Comparison of ENCODE assay signal across 12 mouse cellular contexts in the genomic region with DNA sequence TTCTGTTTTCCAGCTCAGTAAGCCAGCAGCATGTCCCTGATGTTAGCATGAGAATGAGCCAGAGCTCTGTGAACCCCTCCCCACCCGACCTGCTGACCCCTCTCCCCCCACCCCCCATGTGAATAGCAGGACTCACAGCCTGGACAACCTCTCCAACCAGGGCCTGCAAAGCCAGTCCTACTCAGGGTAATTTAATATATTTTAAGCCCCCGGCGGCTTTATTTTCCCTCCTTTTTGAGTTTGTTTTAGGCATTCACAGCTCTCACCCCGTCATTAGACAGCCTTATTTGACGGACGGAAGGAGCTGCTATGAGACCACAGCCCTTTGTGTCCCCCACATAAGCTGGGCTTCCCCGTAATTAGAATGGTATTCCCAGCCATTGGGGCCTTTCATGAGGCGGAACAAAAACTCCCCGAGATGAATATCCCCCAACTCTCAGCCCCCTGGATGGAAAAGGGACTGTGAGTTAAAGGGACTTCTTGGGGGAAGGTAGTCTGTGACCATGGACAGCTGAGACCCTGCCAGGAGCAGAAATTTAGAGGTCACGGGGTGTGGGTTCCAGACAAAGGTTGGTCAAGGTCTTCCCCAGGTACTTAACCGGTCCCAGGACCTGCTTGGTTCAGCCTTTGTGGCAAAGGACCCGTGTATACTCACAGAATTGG.
DNase-seq lines count a peak whose midpoint lies in the region; ATAC-seq lines count a peak whose summit lies in the region.
"Had no signal": no experiment of that assay in that cellular context is flagged by ENCODE, and none has a peak within 500 bp of the region (broad histone marks: within the 10 kb centered on the region; RNA-seq: fewer than 3 reads in every experiment).

No protein-coding gene starts in this region.

- H3K27ac ChIP-seq in forebrain, embryonic 15.5 days (replicated peaks): peak overlapping the region; percentile 91
- H3K27ac ChIP-seq in hindbrain, embryonic 16.5 days (ENCODE audit: low read depth, low read length): 0 out of 2 replicates have a peak overlapping the region, but pooled peaks have one; percentile 3
- H3K27ac ChIP-seq in neural tube, embryonic 13.5 days (replicated peaks): peak overlapping the region; percentile 71
- H3K27ac ChIP-seq: heart, embryonic 15.5 days; liver, embryonic 13.5 days had no signal

- DNase-seq in embryo, embryonic 10.5 days (ENCODE audit: low spot score): peak; percentile 50
- no peak for DNase-seq in embryo, embryonic 9.5 days (ENCODE audit: extremely low spot score)
- no peak for DNase-seq in B cell, adult 2 months
- no peak for DNase-seq in kidney, postnatal 14 days
- DNase-seq: liver, embryonic 13.5 days; retina, postnatal 1 day had no signal

- peak overlapping the region; percentile 25; the same call in 1 of the 2 replicates for H3K9ac ChIP-seq in forebrain, embryonic 15.5 days (replicated peaks)
- 0 out of 2 replicates have a peak overlapping the region, but pooled peaks have one; percentile 3 for H3K9ac ChIP-seq in hindbrain, embryonic 16.5 days (ENCODE audit: low read depth, low read length)
- peak overlapping the region; percentile 41; the same call in 1 of the 2 replicates for H3K9ac ChIP-seq in neural tube, embryonic 13.5 days
- H3K9ac ChIP-seq: heart, embryonic 15.5 days; liver, embryonic 13.5 days had no signal

- H3K27me3 ChIP-seq in forebrain, embryonic 15.5 days: no peaks in the 10 kb centered on the region
- H3K27me3 ChIP-seq in hindbrain, embryonic 16.5 days (replicated peaks; ENCODE audit: control insufficient read depth, insufficient read depth, low read length): peaks cover 3% of the 10 kb centered on the region; the same call in 1 of the 2 replicates
- H3K27me3 ChIP-seq in neural tube, embryonic 13.5 days: peaks cover 82% of the 10 kb centered on the region

- peaks cover 73% of the 10 kb centered on the region for H3K4me1 ChIP-seq in forebrain, embryonic 15.5 days
- peaks cover 16% of the 10 kb centered on the region for H3K4me1 ChIP-seq in hindbrain, embryonic 16.5 days (ENCODE audit: control insufficient read depth, insufficient read depth, low read depth, low read length)
- peaks cover 53% of the 10 kb centered on the region for H3K4me1 ChIP-seq in neural tube, embryonic 13.5 days (replicated peaks)
- H3K4me1 ChIP-seq: liver, embryonic 13.5 days had no signal

- no peak overlapping the region for H3K4me3 ChIP-seq in forebrain, embryonic 15.5 days
- no peak overlapping the region for H3K4me3 ChIP-seq in hindbrain, embryonic 16.5 days (ENCODE audit: low read length)
- no peak overlapping the region for H3K4me3 ChIP-seq in neural tube, embryonic 13.5 days
- H3K4me3 ChIP-seq: heart, embryonic 15.5 days; liver, embryonic 13.5 days had no signal

- no peak overlapping the region for H3K4me2 ChIP-seq in forebrain, embryonic 15.5 days (replicated peaks)
- no peak overlapping the region for H3K4me2 ChIP-seq in hindbrain, embryonic 16.5 days (ENCODE audit: low read length)
- no peak overlapping the region for H3K4me2 ChIP-seq in neural tube, embryonic 13.5 days
- H3K4me2 ChIP-seq: heart, embryonic 15.5 days; liver, embryonic 13.5 days had no signal

- no peaks in the 10 kb centered on the region for H3K9me3 ChIP-seq in forebrain, embryonic 15.5 days
- no peaks in the 10 kb centered on the region for H3K9me3 ChIP-seq in hindbrain, embryonic 16.5 days (ENCODE audit: control insufficient read depth, low read length)
- no peaks in the 10 kb centered on the region for H3K9me3 ChIP-seq in neural tube, embryonic 13.5 days
- H3K9me3 ChIP-seq: heart, embryonic 15.5 days; liver, embryonic 13.5 days had no signal

- WGBS in forebrain, embryonic 15.5 days: 7% methylated on average over 12 of the region's 12 CpGs
- 24% methylated on average over 12 of the region's 12 CpGs for WGBS in hindbrain, embryonic 16.5 days
- WGBS in neural tube, embryonic 13.5 days: 18% methylated on average over 12 of the region's 12 CpGs

- no peaks in the 10 kb centered on the region for H3K36me3 ChIP-seq in forebrain, embryonic 15.5 days
- no peaks in the 10 kb centered on the region for H3K36me3 ChIP-seq in hindbrain, embryonic 16.5 days (ENCODE audit: control insufficient read depth, insufficient read depth, low read length)
- no peaks in the 10 kb centered on the region for H3K36me3 ChIP-seq in neural tube, embryonic 13.5 days
- H3K36me3 ChIP-seq: heart, embryonic 15.5 days; liver, embryonic 13.5 days had no signal

- peak; percentile 56 for ATAC-seq in forebrain, embryonic 15.5 days (replicated peaks)
- ATAC-seq in hindbrain, embryonic 16.5 days: no peak
- no peak for ATAC-seq in neural tube, embryonic 13.5 days (ENCODE audit: low read depth)
- no peak for ATAC-seq in megakaryocyte progenitor cell, adult 5-6 weeks (replicated peaks; ENCODE audit: poor library complexity)
- ATAC-seq: lung, postnatal 0 days had no signal

Comparison
In these comparisons a context has a peak if more than half of its experiments do, and no peak if none do; other contexts are left out.
1. H3K27ac ChIP-seq: peak in every context shown above with its lines; median percentile 91 in forebrain, embryonic 15.5 days; 71 in neural tube, embryonic 13.5 days; 3 in hindbrain, embryonic 16.5 days.